19 mouse cellular contexts compared by ENCODE assay signal in the genomic region with DNA sequence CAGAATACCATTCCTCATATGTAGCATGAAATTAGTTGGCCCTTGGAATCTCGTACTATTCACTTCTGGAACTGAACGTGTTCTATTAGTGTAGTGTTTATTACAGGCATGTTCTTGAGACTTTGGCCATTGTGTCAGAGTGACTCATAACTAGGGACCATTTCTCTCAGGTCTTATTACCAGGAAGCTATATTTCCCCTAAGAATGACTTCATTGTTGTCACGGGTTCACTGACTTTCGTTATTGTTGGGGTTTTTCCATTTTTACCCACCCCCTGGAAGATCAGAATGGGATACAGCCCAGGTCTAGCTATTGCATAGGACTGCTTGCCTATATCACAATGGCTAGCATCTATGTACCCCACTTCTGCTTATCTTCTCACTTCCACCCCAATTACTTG. TPM values are rescaled to one million over a fixed set of nuclear protein-coding genes. Genes with fewer than 3 reads are reported as not detected.
DNase-seq lines count a peak whose midpoint lies in the region; ATAC-seq and TF ChIP-seq lines count a peak whose summit lies in the region.
"Had no signal": no experiment of that assay in that cellular context is flagged by ENCODE, and none has a peak within 500 bp of the region (broad histone marks: within the 10 kb centered on the region; RNA-seq: fewer than 3 reads in every experiment).

No protein-coding gene starts in this region.

- no peak for TF ChIP-seq POLR2A in heart, adult 2 months (IDR thresholded peaks at IDR 0.05; ENCODE audit: insufficient read depth, low read depth, low read length)

- H3K27me3 ChIP-seq in heart, adult 2 months (ENCODE audit: control insufficient read depth, insufficient read depth, low read length): no peaks in the 10 kb centered on the region
- H3K27me3 ChIP-seq in heart, embryonic 10.5 days (ENCODE audit: insufficient read depth, poor library complexity, severe bottlenecking): no peaks in the 10 kb centered on the region
- no peaks in the 10 kb centered on the region for H3K27me3 ChIP-seq in lung, postnatal 0 days (replicated peaks; ENCODE audit: insufficient read depth, low read length)
- H3K27me3 ChIP-seq in intestine, embryonic 16.5 days (replicated peaks; ENCODE audit: control insufficient read depth, insufficient read depth, low read length): no peaks in the 10 kb centered on the region
- H3K27me3 ChIP-seq: hindbrain, embryonic 15.5 days; liver, embryonic 12.5 days; midbrain, embryonic 12.5 days had no signal

- TF ChIP-seq CTCF in heart, adult 2 months (IDR thresholded peaks at IDR 0.05): no peak
- TF ChIP-seq CTCF in lung, postnatal 0 days (IDR thresholded peaks at IDR 0.05): no peak

- no peak overlapping the region for H3K4me3 ChIP-seq in heart, adult 2 months
- no peak overlapping the region for H3K4me3 ChIP-seq in heart, embryonic 10.5 days
- no peak overlapping the region for H3K4me3 ChIP-seq in lung, postnatal 0 days (ENCODE audit: low read depth, low read length)
- H3K4me3 ChIP-seq in intestine, embryonic 16.5 days (ENCODE audit: low read length): no peak overlapping the region
- H3K4me3 ChIP-seq: embryonic facial prominence, embryonic 10.5 days; erythroblast, embryonic 14.5 days; hindbrain, embryonic 15.5 days; liver, embryonic 12.5 days; midbrain, embryonic 12.5 days had no signal

- H3K79me2 ChIP-seq in heart, adult 2 months (replicated peaks; ENCODE audit: control insufficient read depth, insufficient read depth, low read length): no peaks in the 10 kb centered on the region

- no peak for TF ChIP-seq EP300 in heart, adult 2 months (IDR thresholded peaks at IDR 0.05; ENCODE audit: insufficient read depth, low read depth, low read length)
- TF ChIP-seq EP300 in lung, postnatal 0 days (IDR thresholded peaks at IDR 0.05): peak; percentile 34; the same call in 1 of the 2 replicates

- peak overlapping the region; percentile 66 for H3K27ac ChIP-seq in heart, adult 2 months
- no peak overlapping the region for H3K27ac ChIP-seq in heart, embryonic 10.5 days
- no peak overlapping the region for H3K27ac ChIP-seq in lung, postnatal 0 days (ENCODE audit: low read length)
- peak overlapping the region; percentile 75 for H3K27ac ChIP-seq in intestine, embryonic 16.5 days (ENCODE audit: low read length)
- H3K27ac ChIP-seq: embryonic facial prominence, embryonic 10.5 days; hindbrain, embryonic 15.5 days; liver, embryonic 12.5 days; midbrain, embryonic 12.5 days had no signal

- no peaks in the 10 kb centered on the region for H3K9me3 ChIP-seq in heart, embryonic 10.5 days
- H3K9me3 ChIP-seq in lung, postnatal 0 days (ENCODE audit: low read length): no peaks in the 10 kb centered on the region
- H3K9me3 ChIP-seq in intestine, embryonic 16.5 days (ENCODE audit: control insufficient read depth, low read length): no peaks in the 10 kb centered on the region
- H3K9me3 ChIP-seq: embryonic facial prominence, embryonic 10.5 days; hindbrain, embryonic 15.5 days; liver, embryonic 12.5 days; midbrain, embryonic 12.5 days had no signal

- peaks cover 6% of the 10 kb centered on the region for H3K4me1 ChIP-seq in heart, adult 2 months (ENCODE audit: control insufficient read depth, insufficient read depth, low read length)
- H3K4me1 ChIP-seq in heart, embryonic 10.5 days: 0 out of 2 replicates have a peak, but pooled peaks cover 2% of the 10 kb centered on the region
- peaks cover 14% of the 10 kb centered on the region; the same call in 1 of the 2 replicates for H3K4me1 ChIP-seq in lung, postnatal 0 days (ENCODE audit: insufficient read depth, low read depth, low read length)
- peaks cover 8% of the 10 kb centered on the region for H3K4me1 ChIP-seq in intestine, embryonic 16.5 days (ENCODE audit: control insufficient read depth, insufficient read depth, low read length)
- H3K4me1 ChIP-seq: embryonic facial prominence, embryonic 10.5 days; hindbrain, embryonic 15.5 days; liver, embryonic 12.5 days; midbrain, embryonic 12.5 days had no signal

- no peak for DNase-seq in heart, adult 2 months
- DNase-seq in heart, embryonic 10.5 days (ENCODE audit: low spot score): no peak
- peak; percentile 51 for DNase-seq in lung, postnatal 0 days (ENCODE audit: low spot score)
- no peak for DNase-seq in lung, postnatal 36 days
- DNase-seq in adrenal gland, postnatal 10 days: no peak
- DNase-seq in layer of hippocampus, postnatal 25 days (ENCODE audit: extremely low spot score in 1 of 2, low spot score in 1 of 2): no peak
- DNase-seq: cerebellum, adult 11 months; cerebellum, postnatal 25 days; kidney, adult 8-10 months; left cerebral cortex, postnatal 4 days; thymus, postnatal 25 days had no signal

- no peak overlapping the region for H3K9ac ChIP-seq in heart, adult 2 months (ENCODE audit: low read depth, low read length)
- H3K9ac ChIP-seq in lung, postnatal 0 days (replicated peaks; ENCODE audit: low read depth): no peak overlapping the region
- no peak overlapping the region for H3K9ac ChIP-seq in intestine, embryonic 16.5 days (ENCODE audit: low read depth, low read length)
- H3K9ac ChIP-seq: hindbrain, embryonic 15.5 days; liver, embryonic 12.5 days; midbrain, embryonic 12.5 days had no signal

- intact Hi-C loops in heart, adult 2 months (cut with DNase I): loop anchor here (5.0 kb wide), 1 partner anchor 45 kb away; a partner anchor contains a TSS

- WGBS in heart, adult 2 months: 42% methylated on average over 4 of the region's 4 CpGs
- 79% methylated on average over 4 of the region's 4 CpGs for WGBS in heart, embryonic 10.5 days
- WGBS in lung, postnatal 0 days: 49% methylated on average over 4 of the region's 4 CpGs
- 49% methylated on average over 4 of the region's 4 CpGs for WGBS in intestine, embryonic 16.5 days

- ATAC-seq in lung, postnatal 0 days: peak; percentile 50
- ATAC-seq in intestine, embryonic 16.5 days: peak; percentile 92
- ATAC-seq in frontal cortex, adult (ENCODE audit: low TSS enrichment): no peak
- ATAC-seq: forebrain, embryonic 16.5 days; liver, embryonic 12.5 days had no signal

- no peaks in the 10 kb centered on the region for H3K36me3 ChIP-seq in heart, adult 2 months (ENCODE audit: control insufficient read depth, insufficient read depth, low read length)
- no peaks in the 10 kb centered on the region for H3K36me3 ChIP-seq in heart, embryonic 10.5 days
- H3K36me3 ChIP-seq in lung, postnatal 0 days (ENCODE audit: insufficient read depth, low read length): no peaks in the 10 kb centered on the region
- no peaks in the 10 kb centered on the region for H3K36me3 ChIP-seq in intestine, embryonic 16.5 days (ENCODE audit: control insufficient read depth, insufficient read depth, low read length)
- H3K36me3 ChIP-seq: embryonic facial prominence, embryonic 10.5 days; hindbrain, embryonic 15.5 days; liver, embryonic 12.5 days; midbrain, embryonic 12.5 days had no signal

- no peak overlapping the region for H3K4me2 ChIP-seq in lung, postnatal 0 days (replicated peaks; ENCODE audit: low read depth, low read length)
- H3K4me2 ChIP-seq in intestine, embryonic 16.5 days (ENCODE audit: low read depth, low read length): no peak overlapping the region
- H3K4me2 ChIP-seq: hindbrain, embryonic 15.5 days; liver, embryonic 12.5 days; midbrain, embryonic 12.5 days had no signal

RNA-seq across cellular contexts. Expression of a gene that starts 13.7 kb away (rescaled TPM):
- 10 to 100 TPM; 13.4 to 16.3 TPM for total RNA-seq in heart, adult 2 months (2021)
- polyA plus RNA-seq in heart, adult 2 months (2012; rRNA removed): 2.5 and 5.0 TPM in 2 replicates
- polyA plus RNA-seq in heart, embryonic 10.5 days (2016; fragmentation: Nextera tagmentation; extraction: Ambion mirVana): 23.2 and 25.0 TPM in 2 replicates
- polyA plus RNA-seq in lung, postnatal 0 days (2015; fragmentation: Nextera tagmentation; extraction: Ambion mirVana): 12.7 and 17.1 TPM in 2 replicates
- 22.7 and 23.2 TPM in 2 replicates for polyA plus RNA-seq in intestine, embryonic 16.5 days (2015; fragmentation: Nextera tagmentation; extraction: Ambion mirVana)
- total RNA-seq in adrenal gland, postnatal 10 days (2021): 10 to 100 TPM; 27.0 to 31.5 TPM
- total RNA-seq in layer of hippocampus, postnatal 25 days (2021): 10 to 100 TPM; 25.6 to 26.2 TPM
- polyA plus RNA-seq: erythroblast, embryonic 14.5 days had no signal

RNA-seq across cellular contexts. Expression of a gene that starts 47.2 kb away (rescaled TPM):
- total RNA-seq in heart, adult 2 months (2021): 1 to 10 TPM; 6.9 to 7.3 TPM
- 1.8 and 2.3 TPM in 2 replicates for polyA plus RNA-seq in heart, adult 2 months (2012; rRNA removed)
- polyA plus RNA-seq in heart, embryonic 10.5 days (2016; fragmentation: Nextera tagmentation; extraction: Ambion mirVana): 6.7 and 7.1 TPM in 2 replicates
- 40.3 and 49.9 TPM in 2 replicates for polyA plus RNA-seq in lung, postnatal 0 days (2015; fragmentation: Nextera tagmentation; extraction: Ambion mirVana)
- 16.4 and 19.4 TPM in 2 replicates for polyA plus RNA-seq in intestine, embryonic 16.5 days (2015; fragmentation: Nextera tagmentation; extraction: Ambion mirVana)
- total RNA-seq in adrenal gland, postnatal 10 days (2021): 10 to 100 TPM; 24.9 to 25.0 TPM
- total RNA-seq in layer of hippocampus, postnatal 25 days (2021): 10 to 100 TPM; 21.1 to 24.0 TPM
- polyA plus RNA-seq: erythroblast, embryonic 14.5 days had no signal

Comparison
In these comparisons a context has a peak if more than half of its experiments do, and no peak if none do; other contexts are left out.
1. H3K27ac ChIP-seq: peak in heart, adult 2 months (single experiment) and intestine, embryonic 16.5 days (single experiment); none in heart, embryonic 10.5 days (single experiment) and lung, postnatal 0 days (single experiment).